Mouse (Mus musculus) B cell, adult 2 months (primary cell): ENCODE data around the gene Ccdc42.

Experiments
- DNase-seq, 2 experiments: peaks; one replicate each; pipeline ENCODE4 v3.0.0; 2022

Ccdc42 gene

DNA sequence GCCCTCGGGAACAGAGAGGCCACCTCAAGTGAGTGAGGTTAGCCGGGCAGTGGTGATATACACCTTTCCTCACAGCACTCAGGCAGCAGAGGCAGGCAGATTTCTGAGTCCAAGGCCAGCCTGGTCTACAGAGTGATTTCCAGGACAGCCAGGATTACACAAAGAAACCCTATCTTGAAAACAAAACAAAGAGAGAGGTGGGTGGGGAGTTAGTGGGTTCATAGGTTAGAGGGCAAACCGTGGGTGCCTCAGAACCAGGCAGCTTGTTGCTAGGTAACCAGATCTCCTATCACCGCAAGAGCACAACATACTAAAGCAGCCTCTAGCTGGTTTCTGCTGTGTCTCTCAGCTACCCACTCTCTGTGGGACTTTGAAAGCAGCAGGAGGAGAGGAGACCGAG is at the start of gene Ccdc42:
Gene Ccdc42 (plus strand): TSS at position 301 of the 400 bp plus-strand sequence.
- no peak for DNase-seq

DNA sequence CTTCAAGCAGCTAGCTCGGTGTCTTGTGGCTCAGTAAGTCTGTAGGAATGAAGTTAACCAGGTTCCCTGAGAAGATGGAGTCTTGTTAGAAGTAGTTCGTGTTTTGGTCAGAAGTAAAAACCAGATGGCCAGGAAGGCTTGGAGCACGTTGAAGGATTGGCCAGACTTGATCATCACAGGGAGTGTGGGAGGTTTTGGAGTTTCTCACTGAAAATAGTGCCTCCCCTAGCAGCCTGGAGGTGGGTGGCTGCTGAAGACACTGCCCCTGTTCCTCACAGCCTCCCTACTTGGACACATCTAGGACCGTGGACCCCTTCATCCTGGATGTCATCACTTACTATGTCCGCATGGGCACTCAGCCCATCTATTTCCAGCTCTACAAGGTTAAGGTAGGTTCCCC is 47.2 kb upstream of the Ccdc42 start:
- DNase-seq, result no peak

DNA sequence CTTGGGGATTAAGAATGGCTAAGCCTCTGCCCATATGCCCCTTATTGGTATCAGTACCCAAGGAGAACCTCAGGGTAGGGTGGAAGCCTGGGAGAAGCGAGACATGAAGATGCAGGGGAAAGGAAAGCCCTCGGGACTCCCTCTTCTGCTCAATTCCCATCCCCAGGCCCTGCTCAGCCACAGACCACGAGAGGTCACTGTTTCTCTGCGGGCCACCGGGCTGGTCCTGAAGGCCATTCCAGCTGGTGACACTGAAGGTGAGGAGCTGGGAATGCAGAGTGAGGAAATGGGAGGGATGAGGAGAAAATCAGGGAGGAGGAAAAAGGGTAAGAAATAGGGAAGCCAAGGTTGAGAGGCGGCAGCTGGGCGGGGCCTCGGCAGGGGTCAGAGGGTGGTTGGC is 42.3 kb upstream of the Ccdc42 start:
- DNase-seq, result no peak

DNA sequence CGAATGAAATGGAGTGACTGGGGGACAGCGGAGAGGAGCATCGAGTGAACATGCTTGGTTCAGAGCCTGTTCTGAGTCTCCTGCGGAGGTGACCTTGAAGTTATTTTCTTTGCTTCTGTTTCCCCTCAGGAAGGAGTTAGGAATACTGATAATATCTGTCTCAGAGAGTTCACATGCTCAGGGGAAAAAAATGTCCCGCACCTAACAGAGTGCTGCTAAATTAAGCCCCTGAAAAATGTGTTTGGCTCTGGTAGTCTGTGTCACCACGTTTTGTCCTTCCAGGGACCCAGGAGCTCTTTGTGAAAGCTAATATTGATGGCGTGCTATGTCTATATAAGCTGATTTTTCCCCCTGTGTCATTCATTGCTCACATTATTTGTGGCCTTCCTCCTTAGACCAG is 41.6 kb upstream of the Ccdc42 start:
- no peak for DNase-seq

DNA sequence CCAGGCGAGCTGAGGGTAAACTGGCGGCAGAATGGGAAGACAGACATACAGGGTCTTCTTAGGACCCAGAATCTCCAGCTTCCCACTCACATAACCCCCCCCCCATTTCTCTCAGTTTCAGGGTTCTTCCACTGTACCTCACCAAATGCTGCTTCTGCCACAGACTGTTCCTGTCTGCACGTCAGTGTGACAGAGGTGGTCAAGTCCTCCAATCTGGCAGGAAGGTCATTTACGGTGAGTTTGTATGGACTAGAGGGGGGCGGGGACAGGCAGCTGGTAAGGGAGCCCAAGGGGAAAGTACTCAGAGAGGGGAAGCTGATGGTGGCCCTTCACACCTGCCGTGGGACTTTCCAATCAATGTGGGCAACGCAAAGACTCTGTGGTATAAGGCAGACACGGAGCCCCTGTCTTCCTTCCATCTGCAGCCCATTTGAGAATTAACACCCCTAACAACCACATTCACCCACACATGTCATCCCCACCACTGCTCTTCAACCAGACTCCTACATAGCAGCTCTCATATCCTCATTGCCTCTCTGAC is 41.1 kb upstream of the Ccdc42 start:
- DNase-seq, result no peak

DNA sequence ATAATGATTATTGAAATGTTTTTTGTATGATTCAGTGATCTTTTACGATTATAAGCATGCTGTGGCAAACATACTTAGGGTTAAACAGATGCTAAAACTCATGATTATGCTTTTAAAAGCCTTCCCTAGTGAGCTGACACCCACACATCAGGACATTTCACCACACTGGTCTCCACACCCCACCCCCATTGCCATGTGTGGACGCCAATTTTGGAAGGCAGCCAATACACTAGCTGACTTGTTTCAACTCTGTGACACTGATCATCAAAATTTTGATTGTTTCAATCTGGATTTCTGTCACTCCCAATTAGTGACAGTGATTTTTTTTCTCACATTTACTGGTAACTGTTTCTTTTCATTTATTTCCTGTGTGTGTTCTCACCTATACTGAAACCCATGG is 39.3 kb upstream of the Ccdc42 start:
- DNase-seq, result no peak

DNA sequence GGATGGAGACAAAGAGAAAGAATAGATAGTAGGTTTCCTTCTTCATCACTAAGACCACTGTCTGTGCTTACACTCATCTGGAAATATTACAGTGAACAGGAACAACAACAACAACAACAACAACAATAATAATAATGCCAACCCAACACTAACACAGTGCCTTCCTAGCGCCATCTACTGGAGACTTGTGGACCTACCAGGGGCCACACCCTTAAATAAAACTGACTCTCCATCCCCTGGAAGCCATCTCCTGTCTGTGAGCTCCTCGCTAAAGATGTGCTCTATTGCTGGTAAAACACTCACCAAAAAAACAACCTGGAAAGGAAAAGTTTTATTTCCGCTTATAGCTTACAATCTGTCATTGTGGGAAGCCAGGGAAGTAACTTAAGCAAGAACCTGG is 37.2 kb upstream of the Ccdc42 start:
- peak; percentile 50 to 55 for DNase-seq

DNA sequence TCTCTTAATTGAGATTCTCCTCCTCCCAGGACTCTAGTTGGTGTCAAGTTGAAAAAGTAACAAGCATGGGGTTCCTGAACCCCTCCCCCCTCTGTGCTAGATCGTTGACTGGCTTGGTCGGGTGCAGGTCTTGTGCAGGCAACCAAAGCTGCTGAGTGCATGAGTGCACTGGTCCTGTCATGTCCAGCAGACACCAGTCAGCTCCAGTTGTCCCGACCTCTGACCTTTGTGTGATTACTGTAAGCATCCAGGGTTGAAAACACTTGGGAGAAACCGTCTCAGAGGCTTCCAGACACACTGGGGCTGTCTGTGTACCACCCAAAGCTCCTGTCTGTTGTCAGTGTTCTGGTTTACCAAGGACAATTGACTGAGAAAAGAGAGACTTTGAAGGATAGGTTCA is 36.5 kb upstream of the Ccdc42 start:
- no peak for DNase-seq

DNA sequence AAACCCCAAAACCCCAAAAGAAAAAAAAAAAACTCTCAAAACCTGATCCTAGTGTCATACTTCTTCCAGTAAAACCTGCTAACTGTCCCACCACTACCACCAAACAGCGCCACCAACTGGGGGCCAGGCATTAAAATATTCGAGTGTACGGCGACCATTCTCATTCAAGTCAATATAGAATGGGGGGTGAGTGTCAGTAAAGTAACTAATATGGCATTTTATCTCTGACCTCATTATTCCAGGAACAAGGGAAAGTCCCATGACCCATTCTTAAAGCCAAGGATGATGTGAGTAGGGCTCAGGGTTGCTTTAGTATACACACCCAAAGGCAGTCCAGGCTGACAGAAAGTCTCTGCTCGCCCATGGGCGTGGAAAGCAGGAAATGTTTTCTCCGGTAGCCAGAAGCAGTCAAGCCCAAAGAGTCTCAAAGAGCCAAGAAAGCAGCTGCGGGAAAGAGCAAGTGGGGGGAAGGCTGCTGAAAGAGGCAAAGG is 32.8 kb upstream of the Ccdc42 start:
- peak; percentile 66 to 69 for DNase-seq

DNA sequence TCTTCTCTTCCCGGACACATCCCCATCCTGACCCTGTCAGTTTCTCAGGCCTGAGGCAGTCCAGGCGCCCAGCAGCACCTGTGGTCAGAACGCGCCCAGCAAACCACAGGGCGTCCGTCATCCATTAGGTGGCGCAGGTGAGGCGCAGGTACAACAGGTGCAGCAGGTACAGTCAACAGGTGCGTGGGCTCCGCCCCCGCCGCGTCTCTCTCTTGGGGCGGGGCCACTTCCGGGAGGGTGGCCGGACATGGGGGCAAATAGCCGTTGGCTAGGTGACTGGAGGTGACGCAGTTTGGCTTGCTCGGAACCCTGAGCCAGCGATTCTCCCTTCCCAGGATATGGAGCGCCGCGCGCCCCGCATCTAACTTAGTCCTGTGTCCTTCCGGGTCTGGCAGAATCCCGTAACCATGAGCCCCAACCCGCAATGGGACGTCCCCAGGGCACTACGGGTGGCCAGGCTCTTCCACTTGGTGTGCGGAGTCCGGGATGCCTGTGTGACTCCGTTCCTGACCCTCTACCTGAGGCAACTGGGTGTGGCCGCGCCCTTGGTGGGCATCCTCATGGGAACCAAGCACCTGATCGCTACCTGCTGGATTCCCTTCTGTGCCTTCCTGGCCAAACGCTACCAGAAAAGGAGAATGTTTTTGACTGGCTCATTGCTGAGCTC is 30.8 kb upstream of the Ccdc42 start, which contains the start of gene Mfsd6l:
Gene Mfsd6l (plus strand): TSS at position 269 of the 667 bp plus-strand sequence.
- DNase-seq, result no peak

DNA sequence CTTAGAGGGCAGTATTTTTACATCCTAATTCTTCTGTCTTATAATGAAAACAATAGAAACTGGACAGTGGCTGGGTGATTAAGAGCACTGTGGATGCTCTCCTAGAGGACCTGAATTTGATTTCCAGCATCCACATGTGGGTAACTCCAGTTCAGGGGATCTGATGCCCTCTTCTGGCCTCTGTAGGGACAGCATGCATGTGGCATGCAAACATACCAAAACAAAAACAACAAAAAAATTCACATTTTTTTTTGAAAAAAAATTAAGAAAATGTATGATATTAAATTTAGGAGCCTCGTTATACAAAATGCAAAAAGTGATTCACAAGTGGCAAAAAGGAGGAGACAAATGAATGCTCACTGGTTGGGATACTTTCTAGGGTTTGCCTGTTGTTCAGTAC is 27.3 kb upstream of the Ccdc42 start:
- DNase-seq, result peak; percentile 32 to 44

DNA sequence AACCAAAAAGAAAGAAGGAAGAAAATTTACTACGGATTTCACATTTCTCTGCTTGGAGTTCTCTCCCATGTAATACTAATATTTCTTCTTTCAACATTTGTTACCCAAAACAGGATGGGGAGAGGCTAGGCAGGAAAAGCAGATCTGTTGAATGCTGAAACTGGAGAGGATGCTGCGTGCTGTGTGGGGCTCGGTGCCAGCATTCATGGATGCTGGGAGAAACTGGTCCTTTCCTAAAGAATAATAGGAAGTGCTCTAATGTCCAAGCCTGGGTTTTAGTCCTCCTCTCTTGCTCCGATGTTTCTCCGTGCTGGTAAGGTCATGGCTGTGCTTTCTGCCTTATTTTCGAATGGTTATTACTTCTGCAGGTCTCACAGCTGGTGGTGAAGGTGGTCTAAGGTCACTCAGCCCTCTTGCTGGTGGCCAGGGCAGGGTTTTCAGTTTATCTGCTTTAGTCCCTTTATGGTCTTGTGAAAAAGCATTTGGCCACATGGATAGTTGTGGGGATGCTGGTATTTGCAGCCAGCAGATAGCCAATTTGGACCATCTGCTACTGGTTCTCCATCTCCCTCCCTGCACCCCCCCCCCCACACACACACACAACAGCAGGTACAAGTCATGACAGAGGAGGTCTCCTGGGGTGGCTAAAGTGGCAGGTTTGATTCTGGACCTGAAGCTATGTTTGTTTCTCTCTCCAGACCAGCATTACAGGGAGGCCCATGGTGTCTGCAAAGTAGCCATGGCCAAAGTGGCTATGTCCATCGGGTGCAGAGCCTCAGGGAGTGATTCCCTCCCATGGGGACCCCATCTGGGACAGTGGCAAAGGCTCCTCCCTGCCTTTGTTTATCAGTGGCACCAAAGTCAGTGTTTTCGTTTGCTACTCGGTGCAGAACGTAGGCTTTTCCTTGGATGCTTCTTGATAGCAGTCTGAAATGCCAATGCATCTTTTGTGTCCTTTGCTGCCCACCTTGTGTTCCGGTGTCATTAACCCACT is 24.6 kb upstream of the Ccdc42 start:
- no peak for DNase-seq

DNA sequence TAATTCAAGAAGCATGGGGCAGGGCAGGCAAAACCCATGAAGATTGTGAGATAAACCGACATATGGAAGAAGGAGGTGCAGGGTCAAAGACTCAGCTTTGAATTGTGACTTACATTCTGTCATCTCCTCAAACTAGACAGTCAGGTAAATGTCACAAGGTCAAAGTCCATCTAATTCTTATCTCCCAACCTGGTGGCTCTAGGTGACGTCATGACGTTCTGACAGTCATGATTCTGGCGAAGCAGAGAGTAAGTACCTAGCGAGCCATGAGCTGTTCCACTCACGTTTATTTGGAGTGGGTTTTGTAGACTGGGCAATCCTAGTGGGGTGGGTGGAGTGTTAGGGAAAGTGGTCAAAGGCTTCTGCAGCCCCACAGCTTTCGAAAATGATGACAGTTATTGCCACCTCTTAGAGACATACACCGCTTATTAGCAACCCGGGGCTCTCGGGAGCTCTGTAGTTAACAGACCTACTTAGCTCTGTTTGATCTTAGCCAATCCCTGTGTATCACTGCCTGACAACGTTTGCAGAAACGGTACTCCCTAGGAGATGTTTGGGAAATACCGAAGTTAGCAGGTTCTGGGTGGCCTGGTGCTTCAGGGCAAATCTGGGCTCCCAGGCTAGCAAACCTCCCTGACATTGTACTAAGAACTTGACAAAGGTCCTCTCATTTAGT is 22.3 kb upstream of the Ccdc42 start:
- no peak for DNase-seq

DNA sequence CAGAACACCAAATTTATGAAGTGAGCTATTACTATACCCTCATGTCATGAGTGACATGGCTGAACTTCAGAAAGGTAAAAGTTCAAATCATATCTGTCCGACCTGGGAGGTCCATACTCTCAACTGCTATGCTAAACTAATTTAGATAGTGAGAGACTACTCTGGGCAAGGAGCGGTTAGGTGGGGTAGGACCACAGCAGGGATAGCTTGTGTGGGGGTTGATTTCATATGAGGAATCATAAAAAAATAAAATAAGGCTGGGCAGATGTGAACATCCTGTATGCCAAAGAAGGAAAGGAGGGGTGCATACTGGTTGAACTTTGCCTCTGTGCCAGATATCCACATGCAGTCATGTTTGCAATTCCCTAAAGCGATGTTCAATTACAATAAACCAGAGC is 21.8 kb upstream of the Ccdc42 start:
- no peak for DNase-seq

DNA sequence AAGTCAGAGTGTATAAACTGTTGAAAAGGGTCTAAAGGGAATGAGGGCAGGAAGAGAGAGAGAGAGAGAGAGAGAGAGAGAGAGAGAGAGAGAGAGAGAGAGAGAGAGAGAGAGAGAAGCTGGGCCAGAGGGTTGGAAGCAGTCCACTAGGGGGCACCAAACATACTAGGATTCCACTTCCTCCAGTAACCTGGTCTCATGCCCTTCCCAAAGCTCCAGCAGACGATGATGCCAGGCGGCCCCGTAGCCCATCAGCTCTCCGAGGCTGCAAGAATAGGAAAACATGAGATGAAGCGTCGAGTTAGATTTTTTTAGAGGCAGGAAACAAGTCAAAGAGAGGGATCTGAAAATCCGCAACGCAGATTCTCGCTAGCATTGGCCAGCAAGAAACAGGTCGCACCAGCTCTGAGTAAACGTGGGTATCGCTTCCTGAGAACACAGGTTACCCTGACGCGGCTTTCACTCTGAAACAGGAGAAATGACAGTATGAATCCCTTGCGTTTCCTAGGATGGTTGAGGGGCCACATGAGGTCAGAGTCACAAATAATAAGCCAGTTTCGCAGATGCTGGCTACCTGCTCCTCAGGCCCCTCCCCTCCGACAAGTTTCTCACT is 20.3 kb upstream of the Ccdc42 start:
- DNase-seq, result peak; percentile 63 to 65

DNA sequence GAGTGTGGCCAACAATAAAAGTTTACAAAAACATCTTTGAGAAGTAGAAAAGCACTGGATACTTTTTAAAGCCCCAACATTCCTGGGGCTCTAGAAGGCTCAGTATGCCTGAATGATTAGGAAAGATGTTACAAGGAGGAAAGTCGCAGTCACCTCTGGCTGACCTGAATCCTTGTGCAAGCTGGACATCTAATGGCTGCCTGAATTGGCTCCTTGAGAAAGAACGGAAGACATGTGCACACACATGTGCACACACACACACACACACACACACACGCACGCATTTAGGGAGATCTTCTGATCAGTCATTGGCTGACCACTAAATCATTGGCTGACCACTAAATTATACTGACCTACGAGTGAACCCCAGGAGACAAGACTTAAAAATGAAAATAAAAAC is 16.0 kb upstream of the Ccdc42 start:
- no peak for DNase-seq

DNA sequence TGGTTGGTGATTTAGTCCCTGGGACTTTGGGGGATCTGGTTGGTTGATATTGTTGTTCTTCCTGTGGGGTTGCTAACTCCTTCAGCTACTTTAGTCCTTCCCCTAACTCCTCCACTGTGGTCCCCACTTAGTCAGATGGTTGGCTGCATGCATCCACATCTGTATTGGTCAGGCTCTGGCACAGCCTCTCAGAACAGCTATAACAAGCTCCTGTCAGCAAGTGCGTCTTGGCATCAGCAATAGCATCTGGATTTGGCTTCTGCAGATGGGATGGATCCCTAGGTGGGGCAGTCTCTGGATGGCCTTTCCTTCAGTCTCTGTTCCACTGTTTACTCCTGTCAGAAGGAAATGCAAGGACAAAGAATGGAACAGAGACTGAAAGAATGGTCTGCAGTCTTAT is 9.7 kb upstream of the Ccdc42 start:
- DNase-seq, result no peak

DNA sequence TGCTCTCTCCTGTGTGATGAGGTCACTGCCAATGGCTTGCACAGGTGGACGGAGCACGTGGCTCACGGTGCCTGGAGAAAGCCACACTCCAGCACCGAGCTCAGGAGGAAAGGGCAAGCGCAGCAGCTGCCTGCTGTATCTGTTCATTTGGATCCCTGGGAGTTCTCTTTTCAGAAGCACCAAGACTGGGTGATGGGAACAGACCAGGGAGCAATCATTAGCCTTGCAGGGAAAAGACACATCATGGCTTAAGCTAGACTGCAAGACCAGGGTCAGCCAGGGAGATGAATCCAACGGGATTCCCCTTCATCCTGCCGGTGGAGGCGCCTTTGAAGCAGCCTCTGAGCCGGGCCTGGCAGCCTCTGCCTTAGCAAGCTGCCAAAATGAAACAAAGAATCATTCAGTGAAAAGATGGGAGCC is 7.3 kb upstream of the Ccdc42 start:
- DNase-seq, result no peak

DNA sequence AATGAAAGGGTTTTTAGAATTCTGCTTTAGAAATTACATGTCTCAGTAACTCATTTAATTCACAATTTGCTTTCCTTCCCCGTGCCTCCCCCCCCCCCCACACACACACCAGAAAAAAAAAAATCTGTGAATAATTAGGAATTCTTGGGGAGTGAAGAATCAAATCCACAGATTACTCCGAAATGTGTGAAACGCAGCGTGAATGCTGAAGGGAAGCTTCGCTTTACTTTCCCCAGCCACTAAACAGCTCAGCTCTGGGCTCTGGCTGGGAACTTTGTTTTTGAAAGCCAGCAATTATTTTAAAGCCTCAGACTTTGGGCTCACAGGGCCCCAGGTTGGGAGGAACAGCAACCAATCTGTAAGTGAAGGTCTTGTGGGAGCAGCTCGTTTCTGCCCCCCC is 6.3 kb upstream of the Ccdc42 start:
- no peak for DNase-seq

DNA sequence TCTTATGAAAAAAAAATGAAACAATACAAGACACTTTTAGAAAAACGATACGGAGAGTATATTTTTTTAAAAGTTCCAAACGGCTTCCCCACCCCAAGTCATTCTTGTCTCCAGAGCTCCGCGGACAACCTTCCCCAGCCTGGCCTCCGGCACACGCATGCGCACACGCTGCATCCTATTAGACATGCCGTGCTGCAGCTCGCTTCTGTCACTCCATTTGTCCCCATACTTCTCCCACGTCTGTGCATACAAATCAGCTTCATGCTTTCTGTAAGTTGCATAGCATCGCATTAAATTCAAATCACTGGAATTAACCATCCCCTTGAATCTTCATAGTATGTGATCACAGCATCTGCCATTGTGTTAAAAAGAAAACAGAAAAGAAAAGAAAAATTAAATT is 3.6 kb upstream of the Ccdc42 start:
- no peak for DNase-seq

DNA sequence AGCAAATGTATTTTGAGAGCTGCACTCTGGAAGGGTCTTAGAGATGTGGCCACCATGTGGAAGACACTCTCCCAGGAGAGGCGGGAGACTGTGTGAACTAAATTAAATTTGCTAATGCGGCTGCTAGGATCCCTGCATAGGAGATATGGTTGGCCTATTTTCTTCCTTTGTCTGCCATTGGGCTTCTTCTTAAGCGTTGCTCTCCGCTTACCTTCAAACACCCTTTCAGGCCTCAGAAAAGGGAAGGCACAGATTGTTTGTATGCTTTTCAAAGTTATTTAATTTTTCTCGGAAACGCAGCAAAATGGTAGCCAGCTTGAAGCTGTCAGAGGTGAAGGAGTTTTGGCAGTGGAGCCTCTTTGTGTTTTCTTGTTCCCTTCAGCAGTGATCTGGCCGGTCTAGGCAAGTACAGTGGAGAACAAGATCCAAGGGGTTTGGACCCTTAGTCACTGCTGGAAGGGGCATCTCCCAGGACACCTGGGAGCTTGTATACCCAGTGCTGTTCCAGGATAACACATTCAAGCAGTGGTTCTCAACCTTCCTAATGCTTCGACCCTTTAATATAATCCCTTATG is 2.8 kb upstream of the Ccdc42 start:
- DNase-seq, result no peak

DNA sequence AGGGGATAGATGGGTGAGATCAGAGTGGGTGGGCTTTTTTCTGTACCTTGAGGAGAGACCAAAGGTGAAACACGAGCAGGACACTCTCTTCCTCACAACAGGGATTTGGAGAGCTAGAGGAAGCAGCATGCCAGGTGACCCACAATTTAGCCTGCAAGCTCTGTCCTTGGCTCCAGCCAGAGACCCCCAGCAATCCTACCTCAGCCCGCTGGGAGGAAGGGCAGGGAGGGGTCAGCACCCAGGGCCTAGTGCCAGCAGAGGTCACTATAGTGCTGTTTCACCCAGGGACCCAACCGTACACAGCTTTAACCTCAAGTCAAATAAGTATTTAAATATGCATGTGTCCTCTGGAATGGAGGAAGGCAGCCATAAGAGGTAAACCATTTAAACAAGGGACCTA is 931 bp upstream of the Ccdc42 start:
- peak in 1 of 2 experiments; percentile 11 for DNase-seq
